Mouse (Mus musculus): Measurements from ENCODE around the gene Stkld1.

GRCm38 (mm10) chr2:26951346-26951905 lies 17.6 kb downstream of the Stkld1 start:
- TF ChIP-seq CTCF (IDR thresholded peaks at IDR 0.05) (no peak), EP300 (IDR thresholded peaks at IDR 0.05) (no peak)

Measured in lung, postnatal 0 days (tissue).